Mouse (Mus musculus): Measurements from ENCODE around the gene Gm7954. TPM values are rescaled to one million over a fixed set of nuclear protein-coding genes. Genes with fewer than 3 reads are reported as not detected.
"Not testable (repeated sequence)": the region's sequence is repeated elsewhere in the genome, so short reads cannot be mapped to it uniquely, and the experiment has no call there.

Gene Gm7954
- not detected in 2 replicates for total RNA-seq (2014; rRNA removed; ENCODE audit: low replicate concordance)
- not detected in 2 replicates for polyA plus RNA-seq (2015; fragmentation: Nextera tagmentation; extraction: Ambion mirVana)

DNA sequence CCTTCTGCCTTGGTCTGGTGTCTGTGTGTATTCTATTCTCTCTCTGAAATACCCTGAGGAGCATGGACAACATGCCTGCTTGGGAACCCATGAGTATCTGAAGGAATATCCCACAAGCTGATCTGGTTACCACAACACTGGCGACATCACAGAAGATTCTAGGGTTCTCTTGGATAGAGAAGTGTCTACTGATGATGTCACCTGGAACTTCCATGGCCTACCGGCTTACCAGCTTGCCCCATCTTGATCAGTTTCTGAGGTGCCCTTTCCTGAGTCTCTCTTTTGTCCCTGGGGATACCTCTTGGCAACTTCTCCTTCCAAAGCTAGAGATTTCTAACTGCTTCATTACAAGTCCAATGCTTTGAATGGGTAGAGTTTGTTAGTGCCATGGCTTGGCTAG, at the start of gene Gm7954:
Gene Gm7954, minus strand, starts transcription at position 101 of the 400 bp plus-strand sequence.
- H3K27ac ChIP-seq (ENCODE audit: low read depth); H3K4me1 ChIP-seq (ENCODE audit: control insufficient read depth, insufficient read depth); DNase-seq (ENCODE audit: low spot score); H3K9me3 ChIP-seq (replicated peaks; ENCODE audit: control insufficient read depth, low read length); H3K36me3 ChIP-seq (replicated peaks; ENCODE audit: control insufficient read depth, insufficient read depth, low read length); ATAC-seq (ENCODE audit: insufficient read depth, low read depth); H3K27me3 ChIP-seq (ENCODE audit: control insufficient read depth, insufficient read depth, low read length); H3K4me2 ChIP-seq (ENCODE audit: low read depth, low read length); H3K4me3 ChIP-seq (ENCODE audit: low read depth, low read length); H3K9ac ChIP-seq (replicated peaks; ENCODE audit: low read depth, low read length): not testable (repeated sequence)
- WGBS, result no CpG with 5 or more reads among the region's 2 CpGs

DNA sequence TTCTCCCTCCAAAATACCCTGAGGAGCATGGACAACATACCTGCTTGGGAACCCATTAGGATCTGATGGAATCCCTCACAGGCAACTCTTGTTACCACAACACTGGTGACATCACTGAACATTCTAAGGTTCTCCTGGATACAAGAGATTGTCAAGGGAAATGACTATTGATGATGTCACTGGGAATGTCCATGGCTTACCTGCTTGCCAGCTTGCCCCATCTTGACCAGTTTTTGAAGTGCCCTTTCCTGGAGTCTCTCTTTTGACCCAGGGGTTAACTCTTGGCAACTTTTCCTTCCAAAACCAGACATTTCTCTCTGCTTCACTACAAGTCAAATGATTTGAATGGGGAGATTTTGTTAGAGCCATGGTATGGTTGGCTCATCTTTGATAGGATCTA, 36.1 kb upstream of the Gm7954 start, which contains the start of gene Gm3486:
Gene Gm3486, minus strand, starts transcription at position 101 of the 400 bp plus-strand sequence.
- H3K27me3 ChIP-seq (ENCODE audit: control insufficient read depth, insufficient read depth, low read length); ATAC-seq (ENCODE audit: insufficient read depth, low read depth); H3K36me3 ChIP-seq (replicated peaks; ENCODE audit: control insufficient read depth, insufficient read depth, low read length); H3K4me3 ChIP-seq (ENCODE audit: low read depth, low read length); H3K9ac ChIP-seq (replicated peaks; ENCODE audit: low read depth, low read length); H3K27ac ChIP-seq (ENCODE audit: low read depth); DNase-seq (ENCODE audit: low spot score); H3K9me3 ChIP-seq (replicated peaks; ENCODE audit: control insufficient read depth, low read length); H3K4me1 ChIP-seq (ENCODE audit: control insufficient read depth, insufficient read depth); H3K4me2 ChIP-seq (ENCODE audit: low read depth, low read length): not testable (repeated sequence)

DNA sequence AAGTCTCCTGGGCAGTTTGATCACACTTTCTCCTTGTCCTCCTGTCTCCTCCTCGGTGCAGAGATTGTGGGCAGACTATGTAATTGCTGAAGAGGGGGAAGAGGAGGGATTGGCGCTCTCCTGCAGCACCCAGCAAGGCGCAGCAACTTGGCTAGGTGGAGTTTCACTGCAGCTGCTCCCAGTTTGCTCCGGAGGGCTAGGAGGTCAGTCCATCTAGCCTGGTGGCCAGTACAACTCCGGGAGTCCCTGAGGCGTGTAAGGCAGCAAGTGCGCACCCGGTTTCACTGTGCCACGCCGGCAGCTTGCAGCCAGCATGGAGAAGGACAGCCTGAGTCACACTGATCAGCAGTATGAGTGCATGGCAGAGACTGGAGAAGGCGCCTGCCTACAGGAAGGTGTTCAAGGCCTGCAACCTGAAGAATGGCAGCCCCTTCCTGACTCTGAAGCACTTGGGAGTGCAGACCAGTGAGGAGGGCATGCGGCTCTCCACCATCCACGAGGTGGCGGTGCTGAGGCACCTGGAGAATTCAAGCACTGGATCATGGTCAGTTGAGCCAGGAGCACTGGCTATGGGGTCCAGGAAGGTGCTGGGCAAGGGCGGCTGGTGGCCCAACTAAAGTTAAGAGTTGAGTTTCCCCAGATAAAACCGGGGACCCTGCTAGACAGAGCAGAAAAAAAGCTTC, 27.8 kb downstream of the Gm7954 start:
- not testable (repeated sequence) for ATAC-seq (ENCODE audit: insufficient read depth, low read depth); H3K9ac ChIP-seq (replicated peaks; ENCODE audit: low read depth, low read length); H3K36me3 ChIP-seq (replicated peaks; ENCODE audit: control insufficient read depth, insufficient read depth, low read length); H3K27me3 ChIP-seq (ENCODE audit: control insufficient read depth, insufficient read depth, low read length); H3K4me1 ChIP-seq (ENCODE audit: control insufficient read depth, insufficient read depth); H3K9me3 ChIP-seq (replicated peaks; ENCODE audit: control insufficient read depth, low read length); H3K27ac ChIP-seq (ENCODE audit: low read depth)
- peak; percentile 46 for TF ChIP-seq CTCF (IDR thresholded peaks at IDR 0.05; ENCODE audit: low read depth)
- peak; percentile 5 for DNase-seq (ENCODE audit: low spot score)
- 8% methylated on average over 9 of the region's 16 CpGs for WGBS
- Histone ChIP-seq H3K4me3 (ENCODE audit: low read depth, low read length) (peak overlapping the region; percentile 16; the same call in 1 of the 2 replicates), H3K4me2 (ENCODE audit: low read depth, low read length) (peak overlapping the region; percentile 43; the same call in 1 of the 2 replicates)

DNA sequence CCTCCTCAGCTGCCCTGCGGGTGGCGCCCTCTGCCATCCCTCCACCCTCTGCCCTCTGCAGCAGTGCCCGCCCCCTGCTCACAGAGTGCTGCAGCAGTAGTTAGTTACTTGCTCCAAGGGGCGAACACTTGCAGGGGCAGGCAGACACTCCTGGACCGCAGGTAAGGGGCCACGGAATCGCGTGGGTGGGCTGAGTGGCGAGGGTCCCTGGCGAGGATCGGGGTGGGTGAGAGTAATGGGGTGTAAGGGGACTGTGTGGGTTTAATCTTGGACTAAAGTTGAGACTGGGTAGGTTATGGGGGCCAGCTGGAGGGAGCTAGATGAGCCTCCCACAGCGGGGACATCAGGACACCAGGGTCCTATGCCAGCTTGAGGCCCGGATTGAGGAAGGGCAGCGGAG, 28.6 kb downstream of the Gm7954 start:
- H3K4me3 ChIP-seq (ENCODE audit: low read depth, low read length); H3K9me3 ChIP-seq (replicated peaks; ENCODE audit: control insufficient read depth, low read length); H3K9ac ChIP-seq (replicated peaks; ENCODE audit: low read depth, low read length); H3K4me1 ChIP-seq (ENCODE audit: control insufficient read depth, insufficient read depth); ATAC-seq (ENCODE audit: insufficient read depth, low read depth); H3K27me3 ChIP-seq (ENCODE audit: control insufficient read depth, insufficient read depth, low read length); H3K36me3 ChIP-seq (replicated peaks; ENCODE audit: control insufficient read depth, insufficient read depth, low read length); H3K27ac ChIP-seq (ENCODE audit: low read depth): not testable (repeated sequence)
- H3K4me2 ChIP-seq (ENCODE audit: low read depth, low read length), result peak overlapping the region; percentile 43; the same call in 1 of the 2 replicates
- whole genome bisulfite sequencing, result 11% methylated on average over 14 of the region's 14 CpGs
- peak; percentile 2 for DNase-seq (ENCODE audit: low spot score)

GRCm38 (mm10) chr14:41408181-41408580, 45.1 kb downstream of the Gm7954 start, which contains the start of gene Gm6482:
Gene Gm6482, minus strand, starts transcription at chr14:41408281.
- not testable (repeated sequence) for ATAC-seq (ENCODE audit: insufficient read depth, low read depth); H3K4me2 ChIP-seq (ENCODE audit: low read depth, low read length); H3K9me3 ChIP-seq (replicated peaks; ENCODE audit: control insufficient read depth, low read length); H3K27me3 ChIP-seq (ENCODE audit: control insufficient read depth, insufficient read depth, low read length); H3K4me3 ChIP-seq (ENCODE audit: low read depth, low read length); H3K27ac ChIP-seq (ENCODE audit: low read depth); DNase-seq (ENCODE audit: low spot score); H3K36me3 ChIP-seq (replicated peaks; ENCODE audit: control insufficient read depth, insufficient read depth, low read length); H3K9ac ChIP-seq (replicated peaks; ENCODE audit: low read depth, low read length); H3K4me1 ChIP-seq (ENCODE audit: control insufficient read depth, insufficient read depth)
- no CpG with 5 or more reads among the region's 2 CpGs for WGBS

Other genes starting within 250 kb of the Gm7954 start
- gene Gm2832, start 174.7 kb downstream of the Gm7954 start, total RNA-seq (2014; rRNA removed; ENCODE audit: low replicate concordance), result not detected in 2 replicates
- not detected in 2 replicates for gene Gm2832, start 174.7 kb downstream of the Gm7954 start, polyA plus RNA-seq (2015; fragmentation: Nextera tagmentation; extraction: Ambion mirVana)
- not detected in 2 replicates for gene Gm5798, start 104.9 kb downstream of the Gm7954 start, total RNA-seq (2014; rRNA removed; ENCODE audit: low replicate concordance)
- not detected in 2 replicates for gene Gm5798, start 104.9 kb downstream of the Gm7954 start, polyA plus RNA-seq (2015; fragmentation: Nextera tagmentation; extraction: Ambion mirVana)
- gene Gm7945, start 67.1 kb downstream of the Gm7954 start, total RNA-seq (2014; rRNA removed; ENCODE audit: low replicate concordance), result not detected in 2 replicates
- gene Gm7945, start 67.1 kb downstream of the Gm7954 start, polyA plus RNA-seq (2015; fragmentation: Nextera tagmentation; extraction: Ambion mirVana), result not detected in 2 replicates
- gene Gm6482, start 45.2 kb downstream of the Gm7954 start, total RNA-seq (2014; rRNA removed; ENCODE audit: low replicate concordance), result not detected in 2 replicates
- gene Gm6482, start 45.2 kb downstream of the Gm7954 start, polyA plus RNA-seq (2015; fragmentation: Nextera tagmentation; extraction: Ambion mirVana), result not detected in 2 replicates
- gene Gm3486, start 36.0 kb upstream of the Gm7954 start, total RNA-seq (2014; rRNA removed; ENCODE audit: low replicate concordance), result not detected in 2 replicates
- gene Gm3486, start 36.0 kb upstream of the Gm7954 start, polyA plus RNA-seq (2015; fragmentation: Nextera tagmentation; extraction: Ambion mirVana), result not detected in 2 replicates
- not detected in 2 replicates for gene Gm7970, start 102.1 kb upstream of the Gm7954 start, total RNA-seq (2014; rRNA removed; ENCODE audit: low replicate concordance)
- not detected in 2 replicates for gene Gm7970, start 102.1 kb upstream of the Gm7954 start, polyA plus RNA-seq (2015; fragmentation: Nextera tagmentation; extraction: Ambion mirVana)
- not detected in 2 replicates for gene 1700049E17Rik2, start 119.7 kb upstream of the Gm7954 start, total RNA-seq (2014; rRNA removed; ENCODE audit: low replicate concordance)
- not detected in 2 replicates for gene 1700049E17Rik2, start 119.7 kb upstream of the Gm7954 start, polyA plus RNA-seq (2015; fragmentation: Nextera tagmentation; extraction: Ambion mirVana)
- gene Gm3072, start 171.1 kb upstream of the Gm7954 start, total RNA-seq (2014; rRNA removed; ENCODE audit: low replicate concordance), result not detected in 2 replicates
- not detected in 2 replicates for gene Gm3072, start 171.1 kb upstream of the Gm7954 start, polyA plus RNA-seq (2015; fragmentation: Nextera tagmentation; extraction: Ambion mirVana)
- gene Gm3676, start 193.0 kb upstream of the Gm7954 start, total RNA-seq (2014; rRNA removed; ENCODE audit: low replicate concordance), result not detected in 2 replicates
- not detected in 2 replicates for gene Gm3676, start 193.0 kb upstream of the Gm7954 start, polyA plus RNA-seq (2015; fragmentation: Nextera tagmentation; extraction: Ambion mirVana)
- gene Gm8068, start 248.4 kb upstream of the Gm7954 start, total RNA-seq (2014; rRNA removed; ENCODE audit: low replicate concordance), result not detected in 2 replicates
- not detected in 2 replicates for gene Gm8068, start 248.4 kb upstream of the Gm7954 start, polyA plus RNA-seq (2015; fragmentation: Nextera tagmentation; extraction: Ambion mirVana)

All from heart, postnatal 0 days (tissue).